Mouse (Mus musculus) liver, embryonic 16.5 days (tissue): ENCODE measurements around the gene Gbp6. TPM values are rescaled to one million over a fixed set of nuclear protein-coding genes. Genes with fewer than 3 reads are reported as not detected.
"Not testable (repeated sequence)": the region's sequence is repeated elsewhere in the genome, so short reads cannot be mapped to it uniquely, and the experiment has no call there.

Experiments used
- ATAC-seq: fragments of 200-750 bp; cut with Nextera tagmentation; 2 replicates; pipeline ENCODE4 v1.8.0; 2017; ENCODE audit warnings: low read depth, mild to moderate bottlenecking, moderate number of reproducible peaks, moderate library complexity
- H3K27ac ChIP-seq: fragments of 300-500 bp; sonication (generic); 2 replicates; pipeline ENCODE4 v1.5.1; 2014; ENCODE audit warnings: mild to moderate bottlenecking, low read length
- H3K27me3 ChIP-seq: fragments of 300-500 bp; sonication (generic); 2 replicates; pipeline ENCODE4 v1.6.1; 2014; ENCODE audit warnings: low read depth, low read length, mixed read lengths; ENCODE audit not compliant: control insufficient read depth, insufficient read depth
- H3K36me3 ChIP-seq: fragments of 300-500 bp; sonication (generic); 2 replicates; pipeline ENCODE4 v1.6.1; 2014; ENCODE audit warnings: mild to moderate bottlenecking; ENCODE audit not compliant: control insufficient read depth, insufficient read depth
- H3K4me1 ChIP-seq: fragments of 300-500 bp; sonication (generic); 2 replicates; pipeline ENCODE4 v1.6.1; 2014; ENCODE audit warnings: low read depth, low read length, mixed read lengths; ENCODE audit not compliant: control insufficient read depth
- H3K4me2 ChIP-seq: fragments of 300-500 bp; sonication (generic); 2 replicates; pipeline ENCODE4 v1.6.1; 2014; ENCODE audit warnings: low read depth, low read length, mixed read lengths
- H3K4me3 ChIP-seq: fragments of 300-500 bp; sonication (generic); 2 replicates; pipeline ENCODE4 v1.5.1; 2014; ENCODE audit warnings: low read depth, mild to moderate bottlenecking, low read length
- H3K9ac ChIP-seq: fragments of 300-500 bp; sonication (generic); 2 replicates; pipeline ENCODE4 v1.6.1; 2014; ENCODE audit warnings: low read depth, low read length
- H3K9me3 ChIP-seq: fragments of 300-500 bp; sonication (generic); replicated peaks from 2 replicates; pipeline ENCODE4 v1.6.1; 2016; ENCODE audit warnings: low read length; ENCODE audit not compliant: control insufficient read depth
- WGBS: fragments of 180-500 bp; shearing (Covaris S2); extraction: QIAGEN DNeasy Blood & Tissue Kit; methylation state at CpG from one replicate; pipeline ENCODE4 v1.1.7; 2014; ENCODE audit not compliant: insufficient replicate concordance; 5-methylcytosine and 5-hydroxymethylcytosine counted together
- polyA plus RNA-seq: library from polyadenylated mRNA; unstranded; fragments of >200 nt; fragmentation: Nextera tagmentation; extraction: Ambion mirVana; gene quantifications from 2 replicates; pipeline ENCODE4 v1.2.1, GENCODE M21; 2015

The Gbp6 gene
- polyA plus RNA-seq, 1 experiment from 2014 or later, result 3.0 TPM

- not testable (repeated sequence) for H3K9me3 ChIP-seq, H3K9ac ChIP-seq, H3K4me3 ChIP-seq, H3K4me1 ChIP-seq, H3K4me2 ChIP-seq, H3K27ac ChIP-seq, ATAC-seq, H3K27me3 ChIP-seq, H3K36me3 ChIP-seq
- WGBS, result 63% methylated on average over 1 of the region's 1 CpGs
Observed at GRCm38 (mm10) chr5:105238402-105238801, 55.1 kb downstream of the Gbp6 start.

GRCm38 (mm10) chr5:105236040-105236439 lies 57.5 kb downstream of the Gbp6 start:
- H3K4me2 ChIP-seq, H3K9me3 ChIP-seq, ATAC-seq, H3K4me3 ChIP-seq, H3K9ac ChIP-seq, H3K27me3 ChIP-seq, H3K4me1 ChIP-seq, H3K27ac ChIP-seq, H3K36me3 ChIP-seq: not testable (repeated sequence)
- 20% methylated on average over 3 of the region's 3 CpGs for WGBS

Other genes with a start within 250 kb of the Gbp6 start
- 0.89 and 1.2 TPM in 2 replicates for gene Gbp9, start 154.2 kb downstream of the Gbp6 start, polyA plus RNA-seq
- gene Gbp8, start 154.2 kb downstream of the Gbp6 start, polyA plus RNA-seq, result 3.5 and 3.7 TPM in 2 replicates
- 0.72 and 0.91 TPM in 2 replicates for gene Gbp4, start 154.1 kb downstream of the Gbp6 start, polyA plus RNA-seq
- 0.35 and 0.44 TPM in 2 replicates for gene Gbp10, start 54.2 kb downstream of the Gbp6 start, polyA plus RNA-seq
- gene Gm43302, start within 50 bp of the Gbp6 start, polyA plus RNA-seq, result 0.02 and 0.14 TPM in 2 replicates
- gene Lrrc8b, start 122.1 kb upstream of the Gbp6 start, polyA plus RNA-seq, result 1.8 TPM in 2 replicates
- 14.0 and 16.4 TPM in 2 replicates for gene Lrrc8c, start 225.7 kb upstream of the Gbp6 start, polyA plus RNA-seq